Mouse (Mus musculus) ES-Bruce4 (cell line): ENCODE measurements at regions not wholly inside any gene's neighbourhood (a gene's known extent, or its start where the extent isn't known, plus 50 kb on each side); places are given as distances from the start of the nearest gene placed in this dataset.

ENCODE experiments used
- CTCF ChIP-seq: IDR thresholded peaks from one replicate; pipeline ENCODE4 v1.8.1; 2011; ENCODE audit warnings: low read depth, low read length
- POLR2A ChIP-seq: IDR thresholded peaks from one replicate; pipeline ENCODE4 v1.8.1; 2011; ENCODE audit warnings: low read length; ENCODE audit not compliant: insufficient read depth

DNA sequence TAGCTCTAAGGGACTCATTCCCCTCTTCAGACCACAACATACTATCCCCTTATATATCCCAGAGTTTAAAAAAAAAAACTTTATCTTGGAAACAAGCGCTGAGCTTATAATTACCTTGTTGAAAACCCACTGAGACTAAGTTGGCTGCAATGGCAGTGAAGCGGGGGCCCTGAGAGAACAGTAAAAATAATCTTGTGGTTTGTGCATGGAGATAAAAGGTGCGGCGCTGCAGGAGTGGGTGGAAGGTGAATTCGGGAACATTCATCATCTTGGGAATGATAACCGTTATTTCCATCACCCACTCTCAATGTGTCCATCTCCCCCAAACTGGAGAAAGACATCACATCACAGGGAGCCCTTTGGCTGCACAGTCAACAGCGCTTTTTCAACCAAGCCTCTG lies 327.9 kb downstream of the Insig2 start:
- TF ChIP-seq CTCF (no peak), POLR2A (no peak)
